Mouse (Mus musculus) hindbrain, postnatal 0 days (tissue): Measurements from ENCODE around the gene Sema4c. TPM values are rescaled to one million over a fixed set of nuclear protein-coding genes. Genes with fewer than 3 reads are reported as not detected.

Source experiments
- ATAC-seq: fragments of 200-750 bp; cut with Nextera tagmentation; 2 replicates; pipeline ENCODE4 v1.8.0; 2017; ENCODE audit warnings: mild to moderate bottlenecking, moderate TSS enrichment, moderate library complexity
- DNase-seq: peaks from one replicate; pipeline ENCODE4 v3.0.0-alpha.2; 2015; ENCODE audit warnings: low spot score
- H3K27ac ChIP-seq: fragments of 300-500 bp; sonication (generic); 2 replicates; pipeline ENCODE4 v1.5.1; 2014; ENCODE audit warnings: mild to moderate bottlenecking
- H3K27me3 ChIP-seq: fragments of 300-500 bp; sonication (generic); 2 replicates; pipeline ENCODE4 v1.6.1; 2014; ENCODE audit warnings: low read length, mixed read lengths; ENCODE audit not compliant: insufficient read depth
- H3K36me3 ChIP-seq: fragments of 300-500 bp; sonication (generic); 2 replicates; pipeline ENCODE4 v1.6.1; 2014; ENCODE audit warnings: low read length, mixed read lengths; ENCODE audit not compliant: insufficient read depth
- H3K4me1 ChIP-seq: fragments of 300-500 bp; sonication (generic); 2 replicates; pipeline ENCODE4 v1.6.1; 2014; ENCODE audit warnings: antibody characterized with exemption, low read length, mixed read lengths; ENCODE audit not compliant: insufficient read depth
- H3K4me2 ChIP-seq: fragments of 300-500 bp; sonication (generic); 2 replicates; pipeline ENCODE4 v1.6.1; 2014; ENCODE audit warnings: low read depth, mild to moderate bottlenecking, low read length, moderate library complexity, mixed read lengths
- H3K4me3 ChIP-seq: fragments of 300-500 bp; sonication (generic); 2 replicates; pipeline ENCODE4 v1.5.1; 2014; ENCODE audit warnings: low read length
- H3K9ac ChIP-seq: fragments of 300-500 bp; sonication (generic); replicated peaks from 2 replicates; pipeline ENCODE4 v1.6.1; 2014; ENCODE audit warnings: mild to moderate bottlenecking, low read length, moderate library complexity, mixed read lengths
- H3K9me3 ChIP-seq: fragments of 300-500 bp; sonication (generic); 2 replicates; pipeline ENCODE4 v1.6.1; 2016; ENCODE audit warnings: low read length, mixed read lengths
- CTCF ChIP-seq: IDR thresholded peaks from 2 replicates; pipeline ENCODE4 v1.5.1; 2016; ENCODE audit warnings: antibody characterized with exemption, control low read depth, low read depth
- WGBS: fragments of 180-500 bp; shearing (Covaris S2); extraction: QIAGEN DNeasy Blood & Tissue Kit; methylation state at CpG from one replicate; pipeline ENCODE4 v1.1.7; 2014; 5-methylcytosine and 5-hydroxymethylcytosine counted together
- polyA plus RNA-seq: library from polyadenylated mRNA; unstranded; fragments of >200 nt; fragmentation: Nextera tagmentation; extraction: Ambion mirVana; gene quantifications from 2 replicates; pipeline ENCODE4 v1.2.1, GENCODE M21; 2015
- total RNA-seq: library from RNA; depleted of rRNA; stranded (reverse); fragments of >200 nt; gene quantifications from 2 replicates; pipeline ENCODE4 v1.2.3, GENCODE M21; 2014; rRNA removed

Gene Sema4c
- total RNA-seq (32.3 and 40.5 TPM in 2 replicates), polyA plus RNA-seq (14.4 and 14.7 TPM in 2 replicates)

- Histone ChIP-seq H3K4me1 (peaks cover 23% of the 10 kb centered on the region), H3K9me3 (no peaks in the 10 kb centered on the region), H3K9ac (peak within 1 kb of the TSS; percentile 98), H3K27me3 (no peaks in the 10 kb centered on the region), H3K27ac (peak within 1 kb of the TSS; percentile 98), H3K4me2 (peak within 1 kb of the TSS; percentile 73), H3K4me3 (peak within 1 kb of the TSS; percentile 84), H3K36me3 (no peaks in the 10 kb centered on the region)
- ATAC-seq (peak; percentile 43), DNase-seq (peak; percentile 84)
- no peak for TF ChIP-seq CTCF
- 1% methylated on average over 65 of the region's 69 CpGs for WGBS
Observed at GRCm38 (mm10) chr1:36558031-36558993, at the start of gene Sema4c. Gene Sema4c, minus strand, starts transcription at chr1:36558349.

- 47% methylated on average over 7 of the region's 7 CpGs for WGBS
- TF ChIP-seq CTCF, result no peak
- H3K9ac ChIP-seq, result no peak overlapping the region
- H3K4me3 ChIP-seq, result no peak overlapping the region
- H3K36me3 ChIP-seq, result no peaks in the 10 kb centered on the region
- ATAC-seq (no peak), DNase-seq (peak; percentile 40)
- H3K27me3 ChIP-seq, result no peaks in the 10 kb centered on the region
- no peaks in the 10 kb centered on the region for H3K9me3 ChIP-seq
- no peak overlapping the region for H3K4me2 ChIP-seq
- H3K4me1 ChIP-seq, result 0 out of 2 replicates have a peak, but pooled peaks cover 3% of the 10 kb centered on the region
- H3K27ac ChIP-seq, result no peak overlapping the region
Observed at GRCm38 (mm10) chr1:36606951-36607350, 48.8 kb upstream of the Sema4c start.

DNA sequence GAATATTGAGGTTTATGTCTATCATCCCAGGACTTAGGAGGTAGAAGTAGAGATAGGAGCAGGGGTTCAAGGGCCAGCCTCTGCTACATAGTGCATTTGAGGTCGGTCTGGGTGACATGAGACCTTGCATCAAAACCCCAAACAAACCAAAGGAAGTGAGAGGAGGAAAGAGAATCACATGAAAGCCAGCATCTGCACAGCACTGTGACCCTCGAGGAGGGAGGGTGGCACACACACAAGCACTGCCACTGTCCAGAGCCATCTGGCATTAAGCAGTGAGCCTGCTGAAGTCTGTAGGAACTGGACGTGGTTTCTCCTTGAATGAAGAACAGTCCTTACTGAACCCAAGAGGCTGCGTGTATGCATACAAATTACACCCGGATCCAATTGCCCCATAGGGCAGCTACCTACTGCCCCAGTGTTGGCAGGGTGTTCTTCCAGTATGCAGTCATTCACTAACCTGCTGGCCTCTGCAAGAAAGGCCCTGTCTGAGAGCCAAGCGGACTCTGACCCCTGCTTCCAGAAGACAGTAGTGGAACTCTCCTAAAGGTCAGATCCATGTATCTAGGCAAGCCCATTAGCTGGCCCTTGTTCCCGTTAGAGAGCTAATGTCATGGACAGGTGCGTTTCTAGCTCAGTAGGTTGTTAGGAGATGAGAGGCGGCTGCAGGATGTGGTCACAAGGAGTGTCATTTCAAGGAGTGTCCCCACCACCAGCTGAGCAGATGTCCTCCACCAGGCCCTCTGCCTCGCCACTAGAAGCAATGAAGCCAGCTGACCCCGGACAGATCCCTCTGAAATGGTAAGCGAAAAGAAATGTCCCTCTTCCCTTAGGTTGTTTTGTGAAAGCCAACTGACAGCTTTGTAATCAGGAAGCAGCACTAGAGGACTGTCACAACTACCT, 46.4 kb upstream of the Sema4c start:
- no peak for TF ChIP-seq CTCF
- Histone ChIP-seq H3K4me3 (no peak overlapping the region), H3K27me3 (no peaks in the 10 kb centered on the region), H3K4me1 (0 out of 2 replicates have a peak, but pooled peaks cover 3% of the 10 kb centered on the region), H3K27ac (no peak overlapping the region), H3K4me2 (no peak overlapping the region), H3K9ac (no peak overlapping the region), H3K9me3 (no peaks in the 10 kb centered on the region), H3K36me3 (no peaks in the 10 kb centered on the region)
- ATAC-seq, result no peak
- no peak for DNase-seq
- 72% methylated on average over 12 of the region's 12 CpGs for WGBS

DNA sequence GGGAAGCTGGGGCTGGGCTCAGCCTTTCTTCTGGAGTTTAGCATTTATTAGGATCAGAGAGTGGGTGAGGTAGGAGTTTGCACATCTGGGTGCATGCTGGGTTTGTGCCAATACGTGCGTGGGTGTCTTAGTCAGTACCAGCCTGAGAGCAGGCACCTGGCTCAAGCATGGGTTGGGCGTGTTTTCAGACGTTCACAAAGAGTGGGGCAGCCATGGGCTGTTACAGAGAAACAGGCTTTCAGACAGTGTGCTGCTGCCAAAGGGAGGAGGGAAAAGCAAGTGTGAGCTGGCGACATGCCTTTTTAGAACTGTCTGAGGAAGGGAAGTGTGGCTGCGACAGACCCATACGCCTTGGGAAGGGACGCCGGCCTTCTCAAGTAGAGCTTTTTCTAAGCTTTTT, 45.2 kb upstream of the Sema4c start:
- Histone ChIP-seq H3K27ac (peak overlapping the region; percentile 56; the same call in 1 of the 2 replicates), H3K4me2 (no peak overlapping the region), H3K36me3 (no peaks in the 10 kb centered on the region), H3K4me1 (0 out of 2 replicates have a peak, but pooled peaks cover 3% of the 10 kb centered on the region), H3K4me3 (no peak overlapping the region), H3K9me3 (no peaks in the 10 kb centered on the region), H3K9ac (no peak overlapping the region), H3K27me3 (no peaks in the 10 kb centered on the region)
- WGBS, result 34% methylated on average over 9 of the region's 9 CpGs
- ATAC-seq (peak; percentile 57), DNase-seq (peak; percentile 74)
- no peak for TF ChIP-seq CTCF

GRCm38 (mm10) chr1:36602271-36602670, 44.1 kb upstream of the Sema4c start:
- Histone ChIP-seq H3K9me3 (no peaks in the 10 kb centered on the region), H3K4me3 (no peak overlapping the region), H3K4me2 (no peak overlapping the region), H3K36me3 (no peaks in the 10 kb centered on the region), H3K27me3 (no peaks in the 10 kb centered on the region), H3K4me1 (0 out of 2 replicates have a peak, but pooled peaks cover 3% of the 10 kb centered on the region), H3K27ac (no peak overlapping the region), H3K9ac (no peak overlapping the region)
- 68% methylated on average over 4 of the region's 4 CpGs for WGBS
- TF ChIP-seq CTCF, result no peak
- ATAC-seq (no peak), DNase-seq (no peak)

- no peak overlapping the region for H3K4me3 ChIP-seq
Observed at GRCm38 (mm10) chr1:36598411-36598810, 40.3 kb upstream of the Sema4c start.

More at GRCm38 (mm10) chr1:36598411-36598810, 40.3 kb upstream of the Sema4c start:
- Histone ChIP-seq H3K4me2 (no peak overlapping the region), H3K9me3 (no peaks in the 10 kb centered on the region), H3K4me1 (0 out of 2 replicates have a peak, but pooled peaks cover 3% of the 10 kb centered on the region), H3K27me3 (no peaks in the 10 kb centered on the region), H3K36me3 (no peaks in the 10 kb centered on the region), H3K27ac (no peak overlapping the region), H3K9ac (no peak overlapping the region)
- ATAC-seq (no peak), DNase-seq (no peak)
- no peak for TF ChIP-seq CTCF
- WGBS, result 71% methylated on average over 2 of the region's 2 CpGs
